Mouse (Mus musculus) liver, adult 2 months (tissue): Measurements from ENCODE around the gene Rfesd.

Source experiments
- CTCF ChIP-seq: fragments of 200-500 bp; IDR thresholded peaks from 2 replicates; pipeline ENCODE4 v1.5.1; 2011; ENCODE audit warnings: low read depth, low read length, control low read depth
- POLR2A ChIP-seq: fragments of 200-500 bp; IDR thresholded peaks from 2 replicates; pipeline ENCODE4 v1.6.1; 2011; ENCODE audit warnings: low read length, control low read depth; ENCODE audit not compliant: insufficient read depth; ENCODE audit errors: extremely low read depth

DNA sequence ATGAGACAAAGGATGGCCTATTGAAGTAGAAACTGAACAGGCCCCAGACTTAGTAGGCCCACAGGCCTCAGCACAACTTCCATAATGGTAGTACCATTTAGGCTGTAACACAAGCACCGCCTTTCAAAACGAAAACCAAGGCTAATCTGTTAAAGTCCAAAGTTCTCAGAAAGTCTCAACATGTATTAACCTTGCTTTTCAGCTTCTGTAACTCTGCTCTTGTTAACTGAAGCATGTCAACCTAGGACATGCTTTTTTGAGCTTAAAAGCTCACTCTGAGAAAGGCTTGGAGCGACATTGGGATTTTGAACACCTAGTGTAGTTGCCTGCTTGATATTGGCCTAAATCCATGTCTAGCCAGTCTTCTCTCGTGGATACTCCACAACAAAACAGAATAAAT, 41.1 kb upstream of the Rfesd start:
- no peak for TF ChIP-seq POLR2A
- no peak for TF ChIP-seq CTCF
